Mouse (Mus musculus): Measurements from ENCODE around the gene Ncoa3.

DNA sequence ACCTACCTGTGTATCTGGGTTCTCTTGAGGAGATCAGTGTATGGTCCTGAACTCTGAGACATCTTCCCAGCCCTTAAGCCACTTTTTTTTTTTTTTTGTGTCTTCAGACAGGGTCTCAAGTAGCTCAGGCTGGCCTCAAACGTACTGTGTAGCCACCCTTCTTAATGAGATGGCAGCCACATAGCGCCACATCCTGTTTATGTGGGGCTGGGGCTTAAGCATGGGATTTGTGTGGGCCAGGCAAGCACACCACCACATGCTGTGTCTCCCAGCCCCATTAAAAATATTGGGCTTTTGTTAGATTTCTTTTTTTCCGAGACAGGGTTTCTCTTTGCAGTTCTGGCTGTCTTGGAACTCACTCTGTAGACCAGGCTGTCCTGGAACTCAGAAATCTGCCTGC, 31.7 kb upstream of the Ncoa3 start:
- TF ChIP-seq POLR2A (IDR thresholded peaks at IDR 0.05; ENCODE audit: control insufficient read depth, low read depth, low read length) = no peak
- TF ChIP-seq CTCF (IDR thresholded peaks at IDR 0.05; ENCODE audit: control insufficient read depth, insufficient read depth, insufficient replicate concordance, low read depth, low read length) = no peak
